1 mouse cellular context compared by ENCODE assay signal in the genomic region with DNA sequence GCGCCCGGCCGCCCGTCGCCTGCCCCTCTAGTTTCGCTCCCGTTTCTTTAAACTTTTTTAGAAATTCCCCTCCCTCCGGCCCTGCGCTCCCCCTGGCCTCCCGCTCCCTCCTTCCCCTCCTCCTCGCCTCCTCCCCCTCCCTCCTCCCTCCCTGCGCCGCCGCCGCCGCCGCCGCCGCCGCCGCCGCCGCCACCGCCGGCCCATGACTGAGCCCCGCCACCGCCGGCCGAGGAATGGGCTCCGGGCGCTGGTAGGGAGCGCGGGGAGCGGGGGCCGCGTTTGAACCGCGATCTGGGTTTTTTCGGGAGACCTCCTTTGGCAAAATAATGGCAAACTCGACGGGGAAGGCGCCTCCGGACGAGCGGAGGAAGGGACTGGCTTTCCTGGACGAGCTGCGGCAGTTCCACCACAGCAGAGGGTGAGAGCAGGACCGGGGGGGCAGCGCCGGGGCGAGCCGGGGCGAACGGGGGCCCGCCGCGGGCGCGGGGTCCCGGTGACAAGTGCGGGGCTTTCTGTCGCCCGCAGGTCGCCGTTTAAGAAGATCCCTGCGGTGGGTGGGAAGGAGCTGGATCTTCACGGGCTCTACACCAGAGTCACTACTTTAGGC.
TF ChIP-seq lines count a peak whose summit lies in the region.

A gene (plus strand): TSS at position 150 of the 607 bp plus-strand sequence.

TF ChIP-seq in CH12.LX, 34 proteins besides CTCF, POLR2A, EP300 and RAD21 (continued from another document):
- no peak for TF ChIP-seq USF2 (conservative IDR thresholded peaks at IDR 0.05; ENCODE audit: low read depth, low read length)
- TF ChIP-seq MAX (IDR thresholded peaks at IDR 0.05; ENCODE audit: low read length): no peak
- no peak for TF ChIP-seq GABPA (IDR thresholded peaks at IDR 0.05; ENCODE audit: insufficient replicate concordance, low read depth, low read length)
- TF ChIP-seq BHLHE40 (IDR thresholded peaks at IDR 0.05; ENCODE audit: low read depth, low read length): 0 out of 2 replicates have a peak, but pooled peaks have one; percentile 25
- TF ChIP-seq MYC (IDR thresholded peaks at IDR 0.05; ENCODE audit: low read depth, low read length): no peak
